In genomic region chr5:67758126-67758525, GRCm38 (mm10) we compare ENCODE assay signal across 14 mouse cellular contexts.
A peak's percentile ranks its signal among the peaks of the same experiment; 100 is the strongest.
DNase-seq lines count a peak whose midpoint lies in the region; ATAC-seq and TF ChIP-seq lines count a peak whose summit lies in the region.
"Had no signal": no experiment of that assay in that cellular context is flagged by ENCODE, and none has a peak within 500 bp of the region (broad histone marks: within the 10 kb centered on the region; RNA-seq: fewer than 3 reads in every experiment).

No protein-coding gene starts in this region.

- no peak overlapping the region for H3K4me2 ChIP-seq in hindbrain, postnatal 0 days (ENCODE audit: low read depth, low read length)
- no peak overlapping the region for H3K4me2 ChIP-seq in hindbrain, embryonic 13.5 days
- H3K4me2 ChIP-seq: embryonic facial prominence, embryonic 12.5 days; heart, embryonic 13.5 days had no signal

- no peaks in the 10 kb centered on the region for H3K27me3 ChIP-seq in cerebellum, adult 2 months (ENCODE audit: control insufficient read depth, insufficient read depth, low read length)
- H3K27me3 ChIP-seq in hindbrain, postnatal 0 days (ENCODE audit: insufficient read depth, low read length) = no peaks in the 10 kb centered on the region
- H3K27me3 ChIP-seq in hindbrain, embryonic 13.5 days = no peaks in the 10 kb centered on the region
- H3K27me3 ChIP-seq: embryonic facial prominence, embryonic 12.5 days; heart, embryonic 13.5 days had no signal

- WGBS in cerebellum, adult 2 months = 15% methylated on average over 6 of the region's 6 CpGs
- WGBS in hindbrain, postnatal 0 days = 73% methylated on average over 6 of the region's 6 CpGs
- 84% methylated on average over 6 of the region's 6 CpGs for WGBS in hindbrain, embryonic 13.5 days

- peaks cover 3% of the 10 kb centered on the region; the same call in 1 of the 2 replicates for H3K4me1 ChIP-seq in cerebellum, adult 2 months (ENCODE audit: control insufficient read depth, insufficient read depth, low read length)
- H3K4me1 ChIP-seq in hindbrain, postnatal 0 days (ENCODE audit: insufficient read depth, low read length) = no peaks in the 10 kb centered on the region
- H3K4me1 ChIP-seq in hindbrain, embryonic 13.5 days (replicated peaks) = 0 out of 2 replicates have a peak, but pooled peaks cover 3% of the 10 kb centered on the region
- H3K4me1 ChIP-seq: embryonic facial prominence, embryonic 12.5 days had no signal

- peak; percentile 48; the same call in 1 of the 2 replicates for ATAC-seq in hindbrain, postnatal 0 days
- no peak for ATAC-seq in hindbrain, embryonic 13.5 days (ENCODE audit: low FRiP score)
- 0 out of 2 replicates have a peak, but pooled peaks have one; percentile 26 for ATAC-seq in megakaryocyte-erythroid progenitor cell, adult 5-6 weeks (replicated peaks; ENCODE audit: low FRiP score, low TSS enrichment, poor library complexity, severe bottlenecking)
- ATAC-seq: Patski had no signal

- no peak for TF ChIP-seq POLR2A in cerebellum, adult 2 months (IDR thresholded peaks at IDR 0.05; ENCODE audit: borderline replicate concordance, insufficient read depth, low read length)

- no peak overlapping the region for H3K9ac ChIP-seq in hindbrain, postnatal 0 days (replicated peaks; ENCODE audit: low read length)
- no peak overlapping the region for H3K9ac ChIP-seq in hindbrain, embryonic 13.5 days
- H3K9ac ChIP-seq: embryonic facial prominence, embryonic 12.5 days; heart, embryonic 13.5 days had no signal

- no peak for TF ChIP-seq CTCF in cerebellum, adult 2 months (IDR thresholded peaks at IDR 0.05; ENCODE audit: borderline replicate concordance, insufficient read depth, low read depth, low read length)
- TF ChIP-seq CTCF in hindbrain, postnatal 0 days (IDR thresholded peaks at IDR 0.05; ENCODE audit: low read depth) = no peak

- H3K27ac ChIP-seq in cerebellum, adult 2 months (ENCODE audit: insufficient read depth, low read length) = no peak overlapping the region
- no peak overlapping the region for H3K27ac ChIP-seq in hindbrain, postnatal 0 days
- H3K27ac ChIP-seq in hindbrain, embryonic 13.5 days = no peak overlapping the region
- H3K27ac ChIP-seq: embryonic facial prominence, embryonic 12.5 days; heart, embryonic 13.5 days had no signal

- H3K4me3 ChIP-seq in cerebellum, adult 2 months (replicated peaks; ENCODE audit: insufficient read depth, low read depth, low read length) = no peak overlapping the region
- H3K4me3 ChIP-seq in hindbrain, postnatal 0 days (ENCODE audit: low read length) = no peak overlapping the region
- H3K4me3 ChIP-seq in hindbrain, embryonic 13.5 days = no peak overlapping the region
- H3K4me3 ChIP-seq: embryonic facial prominence, embryonic 12.5 days; heart, embryonic 13.5 days had no signal

- peaks cover 17% of the 10 kb centered on the region; the same call in 1 of the 2 replicates for H3K36me3 ChIP-seq in hindbrain, postnatal 0 days (ENCODE audit: insufficient read depth, low read length)
- H3K36me3 ChIP-seq in hindbrain, embryonic 13.5 days = peaks cover 32% of the 10 kb centered on the region
- H3K36me3 ChIP-seq: embryonic facial prominence, embryonic 12.5 days had no signal

- no peaks in the 10 kb centered on the region for H3K9me3 ChIP-seq in hindbrain, postnatal 0 days (ENCODE audit: low read length)
- H3K9me3 ChIP-seq in hindbrain, embryonic 13.5 days = no peaks in the 10 kb centered on the region
- H3K9me3 ChIP-seq: embryonic facial prominence, embryonic 12.5 days; heart, embryonic 13.5 days had no signal

- peak; percentile 35 to 48 for DNase-seq in cerebellum, adult 2 months
- no peak for DNase-seq in cerebellum, adult 11 months
- peak; percentile 40 for DNase-seq in hindbrain, postnatal 0 days (ENCODE audit: low spot score)
- DNase-seq in ovary, adult 18-20 months (ENCODE audit: low spot score) = peak; percentile 45
- DNase-seq in ovary, postnatal 10 days (ENCODE audit: low spot score) = no peak
- DNase-seq in frontal cortex, postnatal 10 days (ENCODE audit: low spot score in 2 of 2) = no peak
- DNase-seq: B cell, adult 2 months; lung, postnatal 14 days; thymus, adult 2 months had no signal

Comparison
In these comparisons a context has a peak if more than half of its experiments do, and no peak if none do; other contexts are left out.
1. DNase-seq: peak in cerebellum, adult 2 months (2 of 2), hindbrain, postnatal 0 days (single experiment) and ovary, adult 18-20 months (single experiment); none in cerebellum, adult 11 months (single experiment), ovary, postnatal 10 days (single experiment) and frontal cortex, postnatal 10 days (0 of 2).